Mouse (Mus musculus) thymus, adult 18-20 months (tissue): ENCODE measurements around the gene Dab2ip.

Experiments used
- DNase-seq, 2 experiments: peaks; one replicate each; pipeline ENCODE4 v3.0.0; 2022; ENCODE audit warnings: mixed read lengths in 2 of 2

The Dab2ip gene

GRCm38 (mm10) chr2:35763818-35764217 lies 205.8 kb downstream of the Dab2ip start:
- no peak for DNase-seq

DNA sequence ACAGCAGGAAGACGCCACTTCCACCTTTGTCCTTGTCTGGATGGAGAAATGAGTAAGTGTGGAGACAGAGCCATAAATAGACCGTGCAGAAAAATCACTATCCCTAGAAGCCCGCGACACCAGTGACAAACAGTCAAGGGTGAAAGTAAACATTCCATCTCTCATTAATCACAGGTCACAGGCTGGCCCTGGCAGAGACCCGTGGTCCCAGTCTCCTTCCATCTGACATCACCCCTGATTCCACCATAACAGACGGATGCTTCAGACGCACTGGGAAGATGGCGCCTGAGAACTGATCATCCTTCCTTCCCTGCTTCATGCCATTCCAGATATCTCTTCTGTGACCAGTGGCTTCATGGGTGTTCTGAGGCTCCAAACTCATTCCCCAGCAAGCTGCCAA lies 206.3 kb downstream of the Dab2ip start:
- no peak for DNase-seq

DNA sequence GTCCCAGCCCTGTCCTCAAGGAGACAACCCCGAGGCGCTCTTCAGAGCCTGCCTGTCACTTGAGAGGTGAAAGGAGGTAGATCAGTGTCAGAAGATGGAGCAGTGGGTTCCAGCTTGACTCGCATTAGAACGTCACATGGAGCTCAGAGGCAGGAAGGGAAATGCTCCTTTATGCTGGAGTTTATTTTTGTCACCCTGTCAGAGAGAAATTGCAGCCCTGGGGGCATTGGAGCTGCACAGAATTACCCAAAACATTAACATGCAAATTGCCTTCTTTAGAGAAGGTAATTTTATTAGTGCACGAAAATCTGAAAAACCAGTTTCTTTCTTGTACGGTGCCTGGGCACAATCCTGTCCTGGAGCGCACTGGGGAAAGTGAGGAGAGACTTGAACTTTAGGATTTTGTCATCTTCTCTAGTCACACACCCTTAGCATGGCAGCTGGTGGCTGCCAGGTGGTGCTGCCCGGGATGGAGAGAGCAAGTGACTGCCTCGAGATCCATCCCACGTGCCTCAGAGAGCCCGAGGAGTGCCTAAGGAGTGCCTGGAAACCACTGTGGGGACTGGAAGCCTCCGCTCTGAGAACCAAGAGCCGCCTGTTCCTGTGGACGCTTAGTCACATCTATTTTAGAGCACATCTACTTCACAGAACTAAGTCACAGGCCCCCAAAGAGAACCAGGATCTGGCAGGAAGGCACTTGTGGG lies 209.9 kb downstream of the Dab2ip start:
- DNase-seq, result no peak

- no peak for DNase-seq
Observed at GRCm38 (mm10) chr2:35768538-35769238, 210.6 kb downstream of the Dab2ip start.

DNA sequence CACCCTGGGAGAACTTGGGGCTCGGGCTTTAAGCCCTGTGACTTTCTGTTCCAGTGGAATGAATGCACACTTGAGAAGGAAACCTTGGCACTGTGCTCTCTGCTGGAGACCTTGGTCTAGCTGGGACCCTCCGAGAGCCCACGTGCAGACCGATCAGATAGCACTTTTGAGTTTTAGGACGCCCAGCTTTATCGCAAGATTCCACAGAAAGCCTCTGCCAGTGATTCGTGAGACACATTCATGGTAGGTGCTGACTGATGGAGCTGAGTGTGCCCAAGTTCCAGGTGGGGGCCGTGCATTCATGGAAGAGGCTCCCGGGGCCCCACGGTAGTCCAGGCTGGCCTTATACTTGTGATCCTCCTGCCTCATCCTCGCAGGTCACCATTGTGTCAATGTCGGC lies 211.3 kb downstream of the Dab2ip start:
- no peak for DNase-seq

- DNase-seq, result no peak
Observed at GRCm38 (mm10) chr2:35770541-35770940, 212.5 kb downstream of the Dab2ip start.

- no peak for DNase-seq
Observed at GRCm38 (mm10) chr2:35775651-35776055, 217.6 kb downstream of the Dab2ip start.

DNA sequence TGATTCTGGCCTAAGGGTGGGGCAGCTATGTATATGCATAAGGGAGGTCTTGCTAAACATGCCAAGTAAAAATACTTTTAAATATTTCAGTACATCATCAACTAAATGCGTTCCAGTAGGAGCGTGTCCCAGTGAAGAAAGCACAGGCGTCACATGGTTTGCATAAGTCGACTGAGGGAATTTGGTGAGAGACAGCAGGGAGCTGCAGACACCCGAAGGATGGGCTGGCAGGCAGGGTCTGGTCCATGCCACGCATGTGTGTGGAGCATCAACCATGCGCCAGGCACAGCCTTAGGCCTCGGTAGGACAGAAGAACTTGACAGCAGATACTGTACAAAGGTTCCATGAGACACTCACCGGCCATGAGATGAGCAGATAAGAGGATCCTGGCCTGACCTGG lies 218.9 kb downstream of the Dab2ip start:
- no peak for DNase-seq

- no peak for DNase-seq
Observed at GRCm38 (mm10) chr2:35779266-35779665, 221.2 kb downstream of the Dab2ip start.
